Mouse (Mus musculus) cerebellum, postnatal 10 days (tissue): ENCODE results near the gene Rpa2.
"Not testable (repeated sequence)": the region's sequence is repeated elsewhere in the genome, so short reads cannot be mapped to it uniquely, and the experiment has no call there.

ENCODE experiments used
- DNase-seq, 2 experiments: peaks; one replicate each; pipeline ENCODE4 v3.0.0; 2021; ENCODE audit warnings: mixed read lengths in 2 of 2

Rpa2 gene

GRCm38 (mm10) chr4:132767914-132768876, at the start of gene Rpa2:
Gene Rpa2, plus strand, starts transcription at chr4:132768332.
- peak; percentile 99 for DNase-seq

DNA sequence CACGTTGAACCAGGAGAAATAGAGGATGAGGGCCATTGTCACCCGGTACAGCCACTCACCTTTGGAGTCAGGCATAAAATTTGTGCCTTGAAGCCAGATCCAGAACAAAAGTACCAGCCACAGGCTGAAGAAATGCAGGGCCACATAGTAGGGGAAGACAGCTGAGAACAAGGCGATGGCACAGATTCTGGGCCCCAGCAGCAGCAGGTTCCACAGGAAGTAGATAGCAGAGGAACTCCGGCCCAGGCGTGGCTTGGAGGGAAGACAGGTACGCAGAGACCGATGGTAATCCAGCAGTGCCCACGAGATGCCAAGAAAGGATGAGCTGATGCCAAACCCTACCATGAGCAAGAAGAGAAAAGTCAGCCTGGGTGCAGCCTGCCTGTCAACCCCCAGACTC, 39.9 kb upstream of the Rpa2 start:
- DNase-seq = no peak

- DNase-seq = no peak
Observed at GRCm38 (mm10) chr4:132731616-132732015, 36.5 kb upstream of the Rpa2 start.

DNA sequence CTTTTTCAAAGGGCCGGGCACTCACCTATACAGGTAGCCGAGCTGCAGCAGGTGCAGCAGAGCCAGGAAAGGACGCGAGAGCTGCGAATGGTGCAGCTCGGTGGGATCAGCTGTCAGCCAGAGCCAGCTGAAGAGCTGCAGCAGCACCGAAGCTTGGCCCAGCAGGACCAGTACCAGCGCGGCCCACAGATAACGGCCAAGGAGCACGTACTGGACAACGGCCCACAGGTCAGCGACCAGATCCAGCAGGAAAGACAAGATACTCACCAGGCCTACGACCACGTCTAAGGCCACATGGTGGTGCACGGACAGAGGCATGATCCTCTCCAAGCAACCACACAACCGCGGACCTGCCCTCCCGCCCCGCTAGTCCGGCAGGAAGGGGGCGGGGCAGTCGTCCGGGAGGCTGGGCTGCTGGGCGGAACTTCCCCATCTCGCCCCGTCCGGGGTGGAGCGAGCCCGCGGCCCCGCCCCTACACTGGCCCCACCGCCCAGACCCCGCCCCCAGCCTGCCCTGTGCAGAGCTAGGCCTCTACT, 35.9 kb upstream of the Rpa2 start, which contains the start of gene Xkr8:
TSS of gene Xkr8 (minus strand) at position 399 of the 537 bp plus-strand sequence.
- DNase-seq = peak; percentile 90 to 95

GRCm38 (mm10) chr4:132733071-132733770, 34.9 kb upstream of the Rpa2 start:
- peak; percentile 32 to 46 for DNase-seq

- no peak for DNase-seq
Observed at GRCm38 (mm10) chr4:132734766-132735165, 33.4 kb upstream of the Rpa2 start.

GRCm38 (mm10) chr4:132735389-132735788, 32.7 kb upstream of the Rpa2 start:
- no peak for DNase-seq

DNA sequence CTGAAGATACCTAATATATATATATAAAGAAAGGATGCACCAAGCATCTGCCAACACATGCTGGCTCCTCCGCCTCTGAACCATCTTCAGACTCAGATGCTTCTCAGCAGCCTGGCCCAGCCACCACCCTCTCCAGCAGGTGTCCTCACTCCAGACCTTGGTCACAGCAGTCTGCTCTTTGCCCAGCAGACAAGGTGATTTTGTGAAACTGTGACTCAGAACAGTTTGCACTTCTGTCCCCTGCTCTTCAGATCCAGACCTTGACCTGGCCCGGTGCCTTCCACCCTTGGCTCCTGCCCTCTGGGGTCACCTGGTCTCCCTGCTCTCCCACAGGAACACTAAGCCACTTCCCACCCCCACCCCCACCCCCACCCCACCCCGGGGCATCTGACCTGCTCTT, 32.2 kb upstream of the Rpa2 start:
- no peak for DNase-seq

- DNase-seq = not testable (repeated sequence)
Observed at GRCm38 (mm10) chr4:132737154-132737553, 31.0 kb upstream of the Rpa2 start.

DNA sequence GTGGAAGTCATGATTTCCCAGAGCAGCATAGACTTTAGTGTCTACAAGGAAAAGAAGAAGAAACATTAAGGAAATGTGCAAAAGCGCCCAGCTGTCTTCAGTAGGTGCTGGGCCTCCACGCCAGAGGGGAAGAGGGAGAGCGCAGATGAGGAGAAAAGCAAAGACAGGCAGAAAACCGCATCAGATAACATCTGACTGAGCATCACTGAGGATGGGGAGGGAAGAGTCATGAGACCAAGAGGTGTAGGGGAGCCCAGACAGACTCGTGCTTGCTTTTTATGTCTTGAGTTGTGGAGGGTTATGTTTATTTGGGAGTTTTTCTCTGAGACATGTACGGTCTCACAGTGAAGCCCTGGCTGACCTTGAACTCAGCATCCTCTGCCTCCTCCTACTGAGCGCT, 26.6 kb upstream of the Rpa2 start:
- DNase-seq = no peak

- DNase-seq = peak in 1 of 2 experiments; percentile 21
Observed at GRCm38 (mm10) chr4:132743992-132744911, 23.9 kb upstream of the Rpa2 start.

- DNase-seq = no peak
Observed at GRCm38 (mm10) chr4:132746911-132747517, 21.1 kb upstream of the Rpa2 start.

DNA sequence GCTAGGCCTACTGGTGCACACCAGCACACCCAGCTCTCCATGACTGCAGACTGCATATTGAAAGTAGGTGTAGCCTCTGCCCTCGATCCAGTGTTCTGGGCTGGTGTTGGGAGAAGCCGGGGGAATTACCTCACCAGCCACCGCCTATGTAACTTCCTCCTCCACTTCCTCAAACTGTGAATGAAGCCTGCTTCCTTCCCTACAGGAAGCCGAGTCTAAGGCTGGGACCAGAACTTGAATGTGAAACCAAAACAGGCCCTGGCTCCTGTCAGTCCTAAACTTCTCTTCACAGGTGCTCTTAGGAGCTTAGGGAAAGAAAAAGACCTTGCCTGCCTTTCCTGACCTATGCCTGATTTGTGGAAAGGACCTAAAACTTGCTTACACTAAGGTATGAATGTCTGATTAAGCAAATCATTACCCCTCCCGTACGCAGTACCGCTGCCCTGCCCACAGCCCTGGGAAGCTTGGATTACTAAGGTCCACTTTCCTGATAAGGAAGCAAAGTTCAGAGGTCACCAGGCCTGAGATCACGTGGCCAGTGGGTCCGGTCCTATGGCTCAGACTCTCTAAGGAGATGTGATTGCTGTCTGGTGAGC, 20.4 kb upstream of the Rpa2 start:
- no peak for DNase-seq

DNA sequence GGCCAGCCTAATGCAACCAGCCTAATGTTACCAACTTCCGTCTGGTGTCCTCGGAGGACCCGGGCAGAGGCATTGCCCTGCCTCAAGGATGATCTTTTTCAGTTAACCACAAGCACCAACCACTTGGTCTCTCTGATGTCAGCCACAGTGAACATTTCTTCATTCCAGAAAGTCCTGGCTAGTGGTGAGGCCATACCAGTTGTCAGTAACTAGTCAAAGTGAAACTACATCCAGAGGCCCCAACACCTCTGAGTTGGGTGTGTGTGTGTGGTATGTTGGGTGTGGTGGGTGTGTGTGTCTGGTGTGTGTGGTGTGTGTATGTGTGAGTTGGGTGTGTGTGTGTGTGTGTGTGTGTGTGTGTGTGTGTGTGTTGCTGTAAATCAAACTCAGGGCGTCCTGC, 19.4 kb upstream of the Rpa2 start:
- DNase-seq = no peak

- DNase-seq = no peak
Observed at GRCm38 (mm10) chr4:132749258-132749982, 18.7 kb upstream of the Rpa2 start.

- no peak for DNase-seq
Observed at GRCm38 (mm10) chr4:132752992-132753391, 15.1 kb upstream of the Rpa2 start.

DNA sequence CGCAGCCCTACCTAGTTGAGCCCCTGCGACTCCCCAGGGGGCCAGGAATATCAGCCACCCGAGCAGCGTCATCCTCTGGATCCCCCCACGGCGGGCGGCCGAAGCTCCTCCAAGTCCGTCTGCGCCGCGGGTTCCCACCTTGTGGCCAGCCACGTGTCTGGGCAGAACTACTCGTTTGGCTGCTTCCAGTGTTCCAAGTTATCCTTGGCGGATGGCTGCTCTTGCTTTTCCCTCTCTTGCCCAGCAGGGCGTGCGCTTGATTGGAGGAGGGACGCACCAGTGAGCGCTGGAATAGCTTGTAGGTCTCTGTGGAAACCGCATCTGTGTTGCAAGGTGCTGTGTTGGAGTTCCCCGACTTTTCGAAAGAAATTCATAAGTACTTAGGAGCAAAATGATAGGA, 11.2 kb upstream of the Rpa2 start, which contains the start of gene Smpdl3b:
TSS of gene Smpdl3b (minus strand) at position 279 of the 400 bp plus-strand sequence.
- DNase-seq = peak; percentile 74 to 81

- no peak for DNase-seq
Observed at GRCm38 (mm10) chr4:132757633-132758351, 10.3 kb upstream of the Rpa2 start.

- DNase-seq = no peak
Observed at GRCm38 (mm10) chr4:132760296-132760695, 7.8 kb upstream of the Rpa2 start.

- no peak for DNase-seq
Observed at GRCm38 (mm10) chr4:132762602-132763001, 5.5 kb upstream of the Rpa2 start.
